Mouse (Mus musculus): ENCODE measurements around the gene Padi4. TPM values are rescaled to one million over a fixed set of nuclear protein-coding genes. Genes with fewer than 3 reads are reported as not detected.
A peak's percentile ranks its signal among the peaks of the same experiment; 100 is the strongest.

Padi4 gene
- total and polyA plus RNA-seq, 3 experiments = not detected

DNA sequence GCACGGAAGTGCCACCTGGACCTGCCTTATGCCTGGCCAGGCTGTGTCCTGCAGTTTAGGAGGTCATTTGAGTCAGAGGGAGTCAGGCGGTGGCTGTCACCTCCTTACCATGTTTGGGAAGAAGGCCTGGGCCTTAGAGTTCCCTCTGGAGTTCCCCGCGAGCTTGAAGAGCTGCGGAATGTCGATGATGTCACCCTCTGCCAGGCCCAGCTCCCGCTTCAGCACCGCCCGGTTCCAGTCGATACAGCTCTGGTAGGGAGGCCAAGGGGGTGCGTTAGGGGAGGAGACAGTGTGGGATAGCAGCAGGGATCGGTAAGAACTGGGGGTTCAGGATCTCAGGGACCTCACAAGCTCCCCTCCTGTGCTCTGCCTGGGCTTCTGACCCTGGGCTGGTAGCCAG, 26.1 kb downstream of the Padi4 start:
- H3K27me3 ChIP-seq (replicated peaks) = peaks cover 65% of the 10 kb centered on the region
- H3K79me2 ChIP-seq (replicated peaks; ENCODE audit: control insufficient read depth, extremely low read depth, insufficient read depth, poor library complexity, severe bottlenecking) = no peaks in the 10 kb centered on the region
- no peak overlapping the region for H3K4me3 ChIP-seq (replicated peaks in 1 of 3; ENCODE audit: low read depth in 2 of 3, low read length in 2 of 3, poor library complexity in 1 of 3)
- H3K36me3 ChIP-seq (replicated peaks in 1 of 2; ENCODE audit: control insufficient read depth in 1 of 2, insufficient read depth in 1 of 2, low read length in 1 of 2) = no peaks in the 10 kb centered on the region
- DNase-seq (ENCODE audit: extremely low read depth) = no peak
- no peak overlapping the region for H3K27ac ChIP-seq (ENCODE audit: insufficient read depth, low read depth)
- no peak overlapping the region for H3K4me2 ChIP-seq (ENCODE audit: insufficient read depth, low read depth, poor library complexity, severe bottlenecking)
- TF ChIP-seq NRF1 (IDR thresholded peaks at IDR 0.05; ENCODE audit: low read depth, low read length) = no peak
- no peak for TF ChIP-seq MAFK (IDR thresholded peaks at IDR 0.05; ENCODE audit: insufficient replicate concordance, low read length)
- TF ChIP-seq POLR2A (IDR thresholded peaks at IDR 0.05; ENCODE audit: low read depth, low read length) = no peak
- no peak for TF ChIP-seq IRF4 (IDR thresholded peaks at IDR 0.05; ENCODE audit: low read depth, low read length)
- TF ChIP-seq BHLHE40 (IDR thresholded peaks at IDR 0.05; ENCODE audit: low read depth, low read length) = no peak
- TF ChIP-seq CHD2 (IDR thresholded peaks at IDR 0.05; ENCODE audit: low read length) = no peak
- H3K9ac ChIP-seq (ENCODE audit: insufficient read depth, low read depth) = no peak overlapping the region
- no peaks in the 10 kb centered on the region for H3K9me3 ChIP-seq (replicated peaks; ENCODE audit: low read length)
- in situ Hi-C loops (cut with MboI; ENCODE audit: low pct_ligation_motif_present, low pct_unique_long_range_greater_than_20kb, low sequenced_read_pairs) = no loop called here
- dilution Hi-C loops (cut with MboI; ENCODE audit: extremely low pct_ligation_motif_present, extremely low pct_unique_long_range_greater_than_20kb, low sequenced_read_pairs) = no loop called here
- H3K4me1 ChIP-seq (ENCODE audit: control insufficient read depth in 1 of 2, insufficient read depth in 2 of 2) = no peaks in the 10 kb centered on the region; a peak in 1 of 4 replicates

DNA sequence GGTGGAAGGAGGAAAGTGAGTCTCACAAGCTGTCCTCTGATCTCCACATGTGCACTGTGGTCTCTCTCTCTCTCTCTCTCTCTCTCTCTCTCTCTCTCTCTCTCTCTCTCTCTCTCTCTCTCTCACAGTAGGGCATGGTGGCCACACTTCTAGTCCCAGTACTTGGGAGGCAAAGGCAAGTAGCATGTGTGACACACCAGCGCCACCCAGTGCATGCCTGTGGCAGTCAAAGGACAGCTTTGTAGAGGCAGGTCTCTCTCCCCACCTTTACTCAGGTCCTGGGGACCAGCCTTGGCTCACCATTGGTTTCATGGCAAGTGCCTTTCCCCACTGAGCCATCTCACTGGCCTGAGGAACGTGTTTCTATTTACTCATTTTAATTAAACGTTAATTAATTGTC, 29.4 kb downstream of the Padi4 start:
- H3K79me2 ChIP-seq (replicated peaks; ENCODE audit: control insufficient read depth, extremely low read depth, insufficient read depth, poor library complexity, severe bottlenecking) = no peaks in the 10 kb centered on the region
- no peak overlapping the region for H3K9ac ChIP-seq (ENCODE audit: insufficient read depth, low read depth)
- peak; percentile 56 for DNase-seq (ENCODE audit: extremely low read depth)
- no peaks in the 10 kb centered on the region for H3K36me3 ChIP-seq (replicated peaks in 1 of 2; ENCODE audit: control insufficient read depth in 1 of 2, insufficient read depth in 1 of 2, low read length in 1 of 2)
- H3K4me3 ChIP-seq (replicated peaks in 1 of 3; ENCODE audit: low read depth in 2 of 3, low read length in 2 of 3, poor library complexity in 1 of 3) = no peak overlapping the region
- H3K27me3 ChIP-seq (replicated peaks) = peaks cover 61% of the 10 kb centered on the region
- in situ Hi-C loops (cut with MboI; ENCODE audit: low pct_ligation_motif_present, low pct_unique_long_range_greater_than_20kb, low sequenced_read_pairs) = loop anchor here (5.0 kb wide), 1 partner anchor 67 kb away; no protein-coding TSS in a partner anchor
- H3K27ac ChIP-seq (ENCODE audit: insufficient read depth, low read depth) = no peak overlapping the region
- dilution Hi-C loops (cut with MboI; ENCODE audit: extremely low pct_ligation_motif_present, extremely low pct_unique_long_range_greater_than_20kb, low sequenced_read_pairs) = no loop called here
- no peak overlapping the region for H3K4me2 ChIP-seq (ENCODE audit: insufficient read depth, low read depth, poor library complexity, severe bottlenecking)
- H3K9me3 ChIP-seq (replicated peaks; ENCODE audit: low read length) = no peaks in the 10 kb centered on the region
- H3K4me1 ChIP-seq (ENCODE audit: control insufficient read depth in 1 of 2, insufficient read depth in 2 of 2) = peaks cover 12 to 16% of the 10 kb centered on the region in 2 experiments
- TF ChIP-seq ETS1 (conservative IDR thresholded peaks at IDR 0.05; ENCODE audit: low read depth, low read length) = no peak
- TF ChIP-seq RAD21 (IDR thresholded peaks at IDR 0.05; ENCODE audit: low read depth, low read length) = peak; percentile 82
- no peak for TF ChIP-seq POLR2AphosphoS2 (IDR thresholded peaks at IDR 0.05; ENCODE audit: low read depth, low read length)
- no peak for TF ChIP-seq SIN3A (IDR thresholded peaks at IDR 0.05; ENCODE audit: low read length)
- no peak for TF ChIP-seq USF1 (IDR thresholded peaks at IDR 0.05; ENCODE audit: low read depth, low read length)
- no peak for TF ChIP-seq MXI1 (IDR thresholded peaks at IDR 0.05; ENCODE audit: low read depth, low read length)
- TF ChIP-seq ELF1 (IDR thresholded peaks at IDR 0.05; ENCODE audit: low read depth, low read length) = no peak
- peak; percentile 20; the same call in 1 of the 2 replicates for TF ChIP-seq IRF4 (IDR thresholded peaks at IDR 0.05; ENCODE audit: low read depth, low read length)
- TF ChIP-seq ZMIZ1 (IDR thresholded peaks at IDR 0.05; ENCODE audit: low read depth, low read length) = no peak
- no peak for TF ChIP-seq ZKSCAN1 (IDR thresholded peaks at IDR 0.05; ENCODE audit: borderline replicate concordance, low read depth, low read length)
- no peak for TF ChIP-seq HCFC1 (IDR thresholded peaks at IDR 0.05; ENCODE audit: low read depth, low read length)
- TF ChIP-seq NELFE (IDR thresholded peaks at IDR 0.05; ENCODE audit: low read depth, low read length) = no peak
- TF ChIP-seq SMC3 (IDR thresholded peaks at IDR 0.05; ENCODE audit: low read depth, low read length) = peak; percentile 78
- TF ChIP-seq MYC (IDR thresholded peaks at IDR 0.05; ENCODE audit: low read depth, low read length) = no peak
- no peak for TF ChIP-seq TBP (conservative IDR thresholded peaks at IDR 0.05; ENCODE audit: low read depth, low read length)
- TF ChIP-seq TCF12 (IDR thresholded peaks at IDR 0.05; ENCODE audit: low read depth, low read length) = no peak
- peak; percentile 43 to 81; a peak in 3 of 4 replicates for TF ChIP-seq CTCF (conservative IDR thresholded peaks at IDR 0.05 in 1 of 2, IDR thresholded peaks at IDR 0.05 in 1 of 2; ENCODE audit: low read depth in 2 of 2, low read length in 2 of 2)
- TF ChIP-seq GABPA (IDR thresholded peaks at IDR 0.05; ENCODE audit: insufficient replicate concordance, low read depth, low read length) = no peak
- TF ChIP-seq BHLHE40 (IDR thresholded peaks at IDR 0.05; ENCODE audit: low read depth, low read length) = no peak
- no peak for TF ChIP-seq RCOR1 (conservative IDR thresholded peaks at IDR 0.05; ENCODE audit: low read depth, low read length)
- no peak for TF ChIP-seq CHD2 (IDR thresholded peaks at IDR 0.05; ENCODE audit: low read length)
- TF ChIP-seq CHD1 (IDR thresholded peaks at IDR 0.05; ENCODE audit: low read depth, low read length) = no peak
- no peak for TF ChIP-seq MEF2A (IDR thresholded peaks at IDR 0.05; ENCODE audit: borderline replicate concordance, low read depth, low read length)
- TF ChIP-seq MAFK (IDR thresholded peaks at IDR 0.05; ENCODE audit: insufficient replicate concordance, low read length) = no peak
- no peak for TF ChIP-seq MAZ (IDR thresholded peaks at IDR 0.05; ENCODE audit: low read depth, low read length)
- 0 out of 2 replicates have a peak, but pooled peaks have one; percentile 11 for TF ChIP-seq NRF1 (IDR thresholded peaks at IDR 0.05; ENCODE audit: low read depth, low read length)
- TF ChIP-seq JUND (conservative IDR thresholded peaks at IDR 0.05; ENCODE audit: low read depth, low read length) = 0 out of 2 replicates have a peak, but pooled peaks have one; percentile 12
- 0 out of 2 replicates have a peak, but pooled peaks have one; percentile 33 for TF ChIP-seq ZC3H11A (IDR thresholded peaks at IDR 0.05; ENCODE audit: low read depth, low read length)
- no peak for TF ChIP-seq JUN (IDR thresholded peaks at IDR 0.05; ENCODE audit: insufficient read depth, low read depth, low read length)
- no peak for TF ChIP-seq PAX5 (IDR thresholded peaks at IDR 0.05; ENCODE audit: low read length)
- no peak for TF ChIP-seq EP300 (IDR thresholded peaks at IDR 0.05; ENCODE audit: low read length)
- peak; percentile 44; the same call in 1 of the 2 replicates for TF ChIP-seq MAX (IDR thresholded peaks at IDR 0.05; ENCODE audit: low read length)

Measured in CH12.LX (cell line).